ENCODE assay signal across 8 mouse cellular contexts in genomic region chr6:21949226-21949731, GRCm38 (mm10). TPM values are rescaled to one million over a fixed set of nuclear protein-coding genes. Genes with fewer than 3 reads are reported as not detected.
DNase-seq lines count a peak whose midpoint lies in the region; ATAC-seq and TF ChIP-seq lines count a peak whose summit lies in the region.

Gene Ing3 (plus strand): TSS chr6:21949571.

- peak; percentile 95 to 98 for DNase-seq in CD8-positive naive resting alpha-beta T cell, adult 2 months (ENCODE audit: low read depth in 2 of 2, low spot score in 2 of 2)
- peak; percentile 95 for DNase-seq in c-Kit-positive CD71-negative TER-119-negative erythroid progenitor cells, embryonic 14.5 days (ENCODE audit: low read depth)
- DNase-seq in forebrain, embryonic 10.5 days (ENCODE audit: extremely low spot score, low spot score), result peak; percentile 98
- DNase-seq in kidney, postnatal 25 days, result peak; percentile 98 to 100
- DNase-seq in liver, embryonic 14.5 days (ENCODE audit: low read depth in 3 of 3, low spot score in 3 of 3), result peak; percentile 97 to 98 (median 98)
- DNase-seq in neural tube, embryonic 11.5 days (ENCODE audit: low spot score), result peak; percentile 96
- DNase-seq in stomach, postnatal 0 days (ENCODE audit: low spot score), result peak; percentile 97

- no peak for TF ChIP-seq EP300 in liver, embryonic 14.5 days (IDR thresholded peaks at IDR 0.05; ENCODE audit: low read depth)
- no peak for TF ChIP-seq EP300 in stomach, postnatal 0 days (optimal IDR thresholded peaks at IDR 0.05)

- no peak for TF ChIP-seq CTCF in liver, embryonic 14.5 days (IDR thresholded peaks at IDR 0.05; ENCODE audit: low read depth)
- no peak for TF ChIP-seq CTCF in stomach, postnatal 0 days (IDR thresholded peaks at IDR 0.05; ENCODE audit: low read depth)

- no peaks in the 10 kb centered on the region for H3K9me3 ChIP-seq in forebrain, embryonic 10.5 days
- H3K9me3 ChIP-seq in heart, embryonic 15.5 days (replicated peaks), result no peaks in the 10 kb centered on the region
- no peaks in the 10 kb centered on the region for H3K9me3 ChIP-seq in liver, embryonic 14.5 days (ENCODE audit: control insufficient read depth, low read length)
- no peaks in the 10 kb centered on the region for H3K9me3 ChIP-seq in neural tube, embryonic 11.5 days (ENCODE audit: control insufficient read depth, low read length)
- H3K9me3 ChIP-seq in stomach, postnatal 0 days (ENCODE audit: control insufficient read depth, low read length), result no peaks in the 10 kb centered on the region

- H3K27ac ChIP-seq in forebrain, embryonic 10.5 days, result peak within 1 kb of the TSS; percentile 98
- peak within 1 kb of the TSS; percentile 98 for H3K27ac ChIP-seq in heart, embryonic 15.5 days
- peak within 1 kb of the TSS; percentile 92 for H3K27ac ChIP-seq in liver, embryonic 14.5 days
- peak within 1 kb of the TSS; percentile 95 for H3K27ac ChIP-seq in neural tube, embryonic 11.5 days (ENCODE audit: low read depth, low read length)
- H3K27ac ChIP-seq in stomach, postnatal 0 days (replicated peaks), result peak within 1 kb of the TSS; percentile 98

- H3K9ac ChIP-seq in heart, embryonic 15.5 days, result peak within 1 kb of the TSS; percentile 76
- H3K9ac ChIP-seq in liver, embryonic 14.5 days (replicated peaks), result peak within 1 kb of the TSS; percentile 96
- peak within 1 kb of the TSS; percentile 88 for H3K9ac ChIP-seq in neural tube, embryonic 11.5 days (ENCODE audit: low read length)
- H3K9ac ChIP-seq in stomach, postnatal 0 days (ENCODE audit: low read length), result peak within 1 kb of the TSS; percentile 79

- H3K4me2 ChIP-seq in heart, embryonic 15.5 days, result peak within 1 kb of the TSS; percentile 70
- H3K4me2 ChIP-seq in liver, embryonic 14.5 days (ENCODE audit: low read depth), result peak within 1 kb of the TSS; percentile 95
- peak within 1 kb of the TSS; percentile 59 for H3K4me2 ChIP-seq in neural tube, embryonic 11.5 days (ENCODE audit: low read depth)
- peak within 1 kb of the TSS; percentile 72 for H3K4me2 ChIP-seq in stomach, postnatal 0 days (replicated peaks; ENCODE audit: low read depth)

- peaks cover 24% of the 10 kb centered on the region for H3K36me3 ChIP-seq in forebrain, embryonic 10.5 days (replicated peaks)
- peaks cover 15% of the 10 kb centered on the region for H3K36me3 ChIP-seq in heart, embryonic 15.5 days
- 0 out of 2 replicates have a peak, but pooled peaks cover 3% of the 10 kb centered on the region for H3K36me3 ChIP-seq in liver, embryonic 14.5 days (replicated peaks; ENCODE audit: control insufficient read depth, insufficient read depth, low read depth)
- H3K36me3 ChIP-seq in neural tube, embryonic 11.5 days (ENCODE audit: control insufficient read depth, insufficient read depth, low read length), result no peaks in the 10 kb centered on the region
- no peaks in the 10 kb centered on the region for H3K36me3 ChIP-seq in stomach, postnatal 0 days (ENCODE audit: control insufficient read depth, insufficient read depth, low read length)

- no peaks in the 10 kb centered on the region for H3K27me3 ChIP-seq in forebrain, embryonic 10.5 days (ENCODE audit: poor library complexity, severe bottlenecking)
- no peaks in the 10 kb centered on the region for H3K27me3 ChIP-seq in heart, embryonic 15.5 days
- H3K27me3 ChIP-seq in liver, embryonic 14.5 days (ENCODE audit: control insufficient read depth, insufficient read depth, low read length), result no peaks in the 10 kb centered on the region
- no peaks in the 10 kb centered on the region for H3K27me3 ChIP-seq in neural tube, embryonic 11.5 days (ENCODE audit: control insufficient read depth, insufficient read depth, low read length)
- H3K27me3 ChIP-seq in stomach, postnatal 0 days (ENCODE audit: control insufficient read depth, insufficient read depth, low read length), result no peaks in the 10 kb centered on the region

- peaks cover 13% of the 10 kb centered on the region for H3K4me1 ChIP-seq in forebrain, embryonic 10.5 days
- H3K4me1 ChIP-seq in heart, embryonic 15.5 days (replicated peaks), result peaks cover 10% of the 10 kb centered on the region
- peaks cover 6 to 10% of the 10 kb centered on the region in 2 experiments; a peak in 3 of 4 replicates for H3K4me1 ChIP-seq in liver, embryonic 14.5 days (replicated peaks; ENCODE audit: control insufficient read depth in 2 of 2, insufficient read depth in 2 of 2, low read length in 1 of 2)
- H3K4me1 ChIP-seq in neural tube, embryonic 11.5 days (ENCODE audit: control insufficient read depth, insufficient read depth, low read length), result peaks cover 5% of the 10 kb centered on the region; the same call in 1 of the 2 replicates
- H3K4me1 ChIP-seq in stomach, postnatal 0 days (replicated peaks; ENCODE audit: control insufficient read depth, insufficient read depth), result peaks cover 3% of the 10 kb centered on the region; the same call in 1 of the 2 replicates

- under 1% methylated on average over 35 of the region's 35 CpGs for WGBS in forebrain, embryonic 10.5 days
- under 1% methylated on average over 35 of the region's 35 CpGs for WGBS in heart, embryonic 15.5 days
- WGBS in liver, embryonic 14.5 days (ENCODE audit: insufficient replicate concordance), result under 1% methylated on average over 35 of the region's 35 CpGs
- 0% methylated on average over 35 of the region's 35 CpGs for WGBS in neural tube, embryonic 11.5 days
- under 1% methylated on average over 35 of the region's 35 CpGs for WGBS in stomach, postnatal 0 days

- peak; percentile 99 for ATAC-seq in heart, embryonic 15.5 days (replicated peaks; ENCODE audit: insufficient number of reproducible peaks, insufficient read depth, low FRiP score, low read depth)
- ATAC-seq in liver, embryonic 14.5 days (ENCODE audit: insufficient read depth), result peak; percentile 94
- ATAC-seq in neural tube, embryonic 11.5 days (ENCODE audit: insufficient read depth, low FRiP score, low TSS enrichment), result peak; percentile 98
- peak; percentile 98 for ATAC-seq in stomach, postnatal 0 days (ENCODE audit: low FRiP score, low TSS enrichment)

- peak within 1 kb of the TSS; percentile 67 for H3K4me3 ChIP-seq in forebrain, embryonic 10.5 days
- peak within 1 kb of the TSS; percentile 74 for H3K4me3 ChIP-seq in heart, embryonic 15.5 days
- H3K4me3 ChIP-seq in liver, embryonic 14.5 days (ENCODE audit: insufficient read depth in 1 of 2, low read depth in 2 of 2, low read length in 2 of 2), result peak within 1 kb of the TSS; percentile 79 to 86
- peak within 1 kb of the TSS; percentile 75 for H3K4me3 ChIP-seq in neural tube, embryonic 11.5 days (ENCODE audit: low read depth, low read length)
- peak within 1 kb of the TSS; percentile 68 for H3K4me3 ChIP-seq in stomach, postnatal 0 days (ENCODE audit: low read depth, low read length)

RNA-seq across cellular contexts. Expression of gene Ing3, which starts in this region (rescaled TPM):
- 48.4 and 59.5 TPM in 2 replicates for polyA plus RNA-seq in forebrain, embryonic 10.5 days (2016; fragmentation: Nextera tagmentation; extraction: Ambion mirVana)
- polyA plus RNA-seq in heart, embryonic 15.5 days (2015; fragmentation: Nextera tagmentation; extraction: Ambion mirVana), result 28.8 and 36.6 TPM in 2 replicates
- 3.6 and 5.5 TPM in 2 replicates for polyA plus RNA-seq in liver, embryonic 14.5 days (2012; rRNA removed)
- 16.1 and 16.6 TPM in 2 replicates for polyA plus RNA-seq in liver, embryonic 14.5 days (2014; fragmentation: Nextera tagmentation; extraction: Ambion mirVana)
- polyA plus RNA-seq in neural tube, embryonic 11.5 days (2014; fragmentation: Nextera tagmentation; extraction: Ambion mirVana), result 39.2 and 40.6 TPM in 2 replicates
- polyA plus RNA-seq in stomach, postnatal 0 days (2015; fragmentation: Nextera tagmentation; extraction: Ambion mirVana), result 19.8 and 21.2 TPM in 2 replicates

Comparison
In these comparisons a context has a peak if more than half of its experiments do, and no peak if none do; other contexts are left out.
1. Peak in every context shown above with its lines: DNase-seq, ATAC-seq, H3K4me3 ChIP-seq and H3K27ac ChIP-seq.